Mouse (Mus musculus) testis, postnatal 10 days (tissue): ENCODE data around the gene Nfib.

Experiments
- DNase-seq: peaks from one replicate; pipeline ENCODE4 v3.0.0; 2021; ENCODE audit warnings: low spot score

Gene Nfib

DNA sequence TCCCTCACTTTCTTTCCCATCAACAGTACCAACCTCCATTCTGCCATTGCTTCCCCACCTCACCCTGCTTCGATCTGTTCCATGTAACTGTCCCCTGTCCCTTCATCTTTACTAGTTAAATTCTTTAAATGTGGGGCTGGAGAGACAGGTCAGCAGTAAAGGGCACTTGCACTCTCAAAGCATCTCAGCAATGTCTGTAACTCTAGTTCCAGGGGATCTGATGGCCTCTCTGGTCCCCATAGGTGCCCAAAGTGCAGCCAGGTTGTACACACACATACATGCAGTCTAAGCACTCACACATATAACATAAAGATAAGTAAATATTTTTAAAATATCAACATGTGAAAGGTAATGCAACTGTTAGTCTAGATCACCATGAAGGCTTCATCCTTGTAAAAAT is 356.5 kb downstream of the Nfib start:
- no peak for DNase-seq

DNA sequence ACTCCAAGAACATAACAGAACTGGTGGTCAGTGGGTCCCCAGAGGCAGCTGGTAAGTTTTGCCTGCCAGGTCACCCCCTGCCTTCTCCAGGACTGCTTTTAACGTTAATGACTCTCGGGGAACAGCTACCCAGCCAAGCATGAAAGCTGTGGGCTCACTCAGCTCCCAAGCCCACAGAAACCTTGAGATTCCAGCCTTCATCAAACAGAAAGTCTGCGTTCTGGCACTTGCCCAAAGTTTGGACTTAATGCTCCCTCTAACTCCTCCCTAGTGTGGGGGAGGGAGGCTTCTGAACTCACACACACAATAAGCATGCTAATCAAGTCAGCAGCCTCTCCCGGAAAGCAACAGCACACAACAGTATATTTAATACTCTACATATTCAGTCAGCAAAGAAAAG is 360.8 kb downstream of the Nfib start:
- peak; percentile 81 for DNase-seq

DNA sequence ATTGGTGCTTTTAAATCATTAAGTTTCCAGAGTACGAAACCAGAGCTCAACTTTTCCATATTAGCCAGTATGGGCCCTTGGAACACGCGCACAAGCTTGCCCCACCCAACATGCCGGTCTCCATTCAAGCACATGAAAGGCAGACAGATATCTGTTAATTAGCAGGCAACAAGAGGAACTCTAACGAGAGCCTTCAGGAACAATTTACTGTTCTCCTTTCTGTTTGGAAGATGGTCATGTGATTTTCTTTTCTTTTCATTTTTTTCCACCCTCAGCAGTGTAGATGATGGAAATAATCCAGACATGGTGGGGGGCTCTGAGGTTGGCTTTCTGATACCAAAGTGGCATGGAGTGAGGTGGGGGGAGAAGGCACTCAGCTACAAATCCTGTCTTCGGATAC is 361.3 kb downstream of the Nfib start:
- no peak for DNase-seq

DNA sequence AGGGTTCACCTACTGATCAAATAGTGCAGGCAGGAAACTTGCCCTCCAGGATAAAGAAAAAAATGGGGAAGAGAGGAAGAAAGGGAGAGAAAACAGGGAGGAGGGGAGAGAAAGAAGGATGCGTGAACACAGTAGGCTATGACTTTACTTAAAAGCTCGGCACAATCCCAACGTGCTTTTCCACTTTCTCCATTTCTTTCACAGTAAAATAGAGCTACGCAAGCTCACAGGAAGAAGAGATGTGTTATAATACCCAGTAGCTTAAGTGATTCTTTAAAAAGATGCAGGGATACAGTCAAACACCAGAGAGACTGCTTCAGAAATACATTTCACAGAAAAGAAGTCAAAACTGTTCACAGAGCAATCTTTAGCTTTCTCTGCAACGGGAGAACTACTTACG is 366.6 kb downstream of the Nfib start:
- DNase-seq, result no peak

DNA sequence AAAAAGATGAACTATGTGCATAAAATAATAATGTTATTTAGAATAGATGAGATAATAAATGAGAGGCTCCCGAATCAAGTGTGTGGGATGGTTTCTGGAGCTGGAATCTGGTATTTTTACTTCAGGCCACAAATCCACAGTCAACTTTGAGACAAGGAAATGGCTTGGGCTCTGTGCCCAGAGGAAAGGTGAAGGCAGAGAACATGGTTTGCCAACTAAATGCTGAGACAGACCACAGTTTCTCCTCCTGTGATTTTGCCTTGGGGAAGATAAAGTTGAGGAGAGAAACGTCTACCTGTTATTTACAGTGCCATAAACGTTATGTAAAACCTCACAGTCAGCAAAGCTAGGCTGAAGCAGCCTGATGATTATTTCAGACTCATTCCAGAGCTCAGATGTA is 367.1 kb downstream of the Nfib start:
- DNase-seq, result no peak

DNA sequence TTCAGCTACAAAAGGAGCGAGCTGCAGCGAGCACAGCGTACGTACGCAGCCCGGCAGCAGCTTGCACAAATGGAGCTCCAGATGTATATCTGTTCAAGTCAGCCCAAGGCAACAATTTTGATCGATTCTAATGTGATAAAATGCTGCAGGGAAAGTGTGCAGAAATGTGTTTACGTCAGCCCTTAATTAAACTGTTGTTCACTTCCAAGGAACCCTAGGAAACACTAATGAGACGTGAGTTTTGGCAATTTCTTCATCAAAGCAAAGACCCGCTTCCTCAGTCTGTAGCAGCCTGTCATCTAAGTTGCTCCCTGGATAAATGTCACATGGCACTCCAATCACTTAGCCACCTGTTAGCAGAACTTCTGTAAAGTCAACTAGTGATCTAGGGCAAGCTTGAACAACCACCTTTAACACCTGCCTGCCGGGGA is 368.6 kb downstream of the Nfib start:
- DNase-seq, result no peak

DNA sequence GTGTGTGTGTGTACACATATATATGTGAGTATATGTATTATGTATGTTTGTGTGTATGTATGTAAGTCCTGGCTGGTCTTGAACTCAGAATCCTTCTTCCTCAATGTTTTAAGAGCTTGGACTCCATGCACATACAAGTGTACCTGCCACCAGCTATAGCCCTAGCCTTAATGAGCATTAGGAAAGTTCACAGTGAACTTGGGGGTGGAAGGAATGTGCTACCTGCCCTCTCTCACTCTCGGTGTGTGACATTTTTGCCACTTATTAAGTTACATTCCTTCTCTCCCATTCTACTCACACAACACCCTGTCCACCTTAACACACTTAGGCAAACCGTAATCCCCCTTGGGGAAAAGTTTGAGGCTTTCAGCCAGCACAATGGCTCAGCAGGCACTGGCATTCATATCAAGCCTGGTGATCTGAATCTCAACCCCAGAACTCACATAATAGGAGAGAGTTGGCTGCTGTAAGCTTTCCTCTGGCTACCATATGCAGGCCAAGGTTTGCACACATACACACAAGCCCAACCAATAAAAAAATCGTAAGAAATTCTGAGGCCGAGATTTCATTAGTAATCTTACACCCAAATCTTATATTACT is 370.2 kb downstream of the Nfib start:
- DNase-seq, result no peak

DNA sequence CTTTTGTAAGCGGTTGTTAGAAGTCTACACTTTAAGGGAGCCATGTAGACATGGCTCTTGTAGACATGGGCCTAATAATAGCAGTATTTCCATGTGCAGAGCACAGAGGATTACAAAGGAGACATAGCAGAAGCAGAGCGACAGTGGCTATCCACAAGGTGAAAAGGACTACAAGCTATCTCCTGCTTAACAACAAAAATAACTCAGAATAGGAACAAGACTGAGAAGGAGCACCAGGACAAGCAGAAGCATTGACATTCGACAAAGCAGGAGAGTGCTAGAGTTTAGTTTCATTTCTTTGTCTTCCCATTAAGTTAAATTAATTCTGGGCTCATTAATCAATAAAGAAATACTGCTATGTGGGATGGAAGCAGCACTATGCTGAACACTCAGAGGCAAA is 372.1 kb downstream of the Nfib start:
- no peak for DNase-seq

DNA sequence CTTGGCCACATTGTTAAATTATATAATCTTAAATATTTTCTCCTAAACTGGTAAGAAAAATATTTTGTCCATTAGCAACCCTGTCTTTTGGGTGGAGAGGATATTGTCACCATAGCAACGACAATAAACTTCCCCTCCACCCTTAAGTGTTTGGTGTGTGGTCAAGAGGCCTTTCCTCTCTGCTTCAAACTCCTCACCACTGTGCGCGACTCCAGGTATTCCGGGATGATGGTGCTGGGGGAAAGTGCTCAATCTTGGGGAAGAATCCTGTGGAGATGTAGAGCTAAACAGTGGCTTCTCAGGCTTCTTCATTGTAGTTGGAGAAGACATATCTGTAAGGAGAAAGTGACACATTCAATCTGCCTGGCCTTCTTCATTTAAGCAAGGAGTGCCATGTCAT is 375.5 kb downstream of the Nfib start:
- DNase-seq, result no peak

DNA sequence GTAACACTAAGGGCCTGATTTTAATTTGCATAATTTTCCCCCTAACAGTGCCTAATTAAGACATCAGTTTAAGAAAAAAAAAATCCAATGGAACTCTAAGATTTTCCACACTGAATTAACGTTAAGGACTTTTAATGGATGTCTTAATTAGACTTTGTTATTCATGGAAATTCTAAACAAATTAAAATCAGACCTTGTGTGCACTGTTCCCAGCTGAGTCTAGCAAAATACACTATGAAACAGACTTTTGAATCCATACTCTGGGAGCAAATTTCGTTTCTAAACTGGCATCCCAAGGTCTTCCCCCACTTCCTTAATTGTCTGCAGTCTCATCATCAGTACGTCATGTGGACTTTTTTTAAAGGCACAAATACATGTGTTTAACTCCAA is 379.4 kb downstream of the Nfib start:
- no peak for DNase-seq

DNA sequence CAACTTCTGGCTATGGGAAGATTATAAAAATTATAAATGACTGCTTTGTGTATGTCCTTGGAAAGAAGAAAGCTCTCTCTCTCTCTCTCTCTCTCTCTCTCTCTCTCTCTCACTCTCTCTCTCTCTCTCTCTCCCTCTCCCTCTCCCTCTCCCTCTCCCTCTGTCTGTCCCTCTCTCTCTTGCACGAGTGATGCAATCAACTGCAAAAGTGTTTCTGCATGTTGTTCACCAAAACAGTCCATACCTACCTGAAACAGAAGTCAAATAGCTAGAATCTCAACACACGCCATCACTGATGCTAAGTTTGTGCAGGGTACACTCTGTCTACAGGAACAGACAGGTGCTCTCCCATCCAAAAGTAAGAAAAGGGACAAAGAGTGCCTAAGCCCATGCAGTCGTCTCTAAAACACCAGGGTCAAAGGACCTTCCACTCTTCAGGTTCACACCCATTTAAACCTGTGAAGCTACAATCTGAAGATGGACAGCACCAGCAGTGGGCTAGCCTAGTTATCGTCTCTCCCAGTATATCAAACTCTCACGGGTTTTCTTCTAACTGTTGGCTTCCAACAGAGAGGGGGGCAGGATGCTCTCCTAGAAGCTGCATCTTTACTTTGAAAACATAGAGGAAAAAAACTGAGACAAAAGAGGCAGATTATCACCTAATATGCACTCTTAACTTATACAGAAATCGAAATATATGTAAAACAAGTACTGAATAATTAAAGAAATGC is 380.0 kb downstream of the Nfib start:
- DNase-seq, result no peak

DNA sequence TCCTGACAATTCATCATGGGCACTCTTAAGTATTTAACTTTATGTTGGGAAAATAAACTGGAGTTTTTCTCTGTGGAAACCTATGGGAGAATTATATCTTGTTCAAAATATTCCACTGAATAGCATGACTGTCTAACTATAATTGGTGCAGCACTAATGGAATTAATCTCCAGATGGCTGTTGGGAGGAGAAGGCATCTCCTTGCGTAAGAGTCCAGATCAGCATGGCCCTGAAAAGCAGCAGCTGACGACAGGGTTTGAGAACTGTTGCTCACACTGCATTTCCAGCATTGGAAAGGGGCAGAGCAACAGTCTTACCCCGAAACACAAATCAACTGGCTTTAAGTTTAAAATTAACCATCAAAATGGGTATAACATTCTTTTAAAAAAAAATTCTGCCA is 380.6 kb downstream of the Nfib start:
- no peak for DNase-seq

DNA sequence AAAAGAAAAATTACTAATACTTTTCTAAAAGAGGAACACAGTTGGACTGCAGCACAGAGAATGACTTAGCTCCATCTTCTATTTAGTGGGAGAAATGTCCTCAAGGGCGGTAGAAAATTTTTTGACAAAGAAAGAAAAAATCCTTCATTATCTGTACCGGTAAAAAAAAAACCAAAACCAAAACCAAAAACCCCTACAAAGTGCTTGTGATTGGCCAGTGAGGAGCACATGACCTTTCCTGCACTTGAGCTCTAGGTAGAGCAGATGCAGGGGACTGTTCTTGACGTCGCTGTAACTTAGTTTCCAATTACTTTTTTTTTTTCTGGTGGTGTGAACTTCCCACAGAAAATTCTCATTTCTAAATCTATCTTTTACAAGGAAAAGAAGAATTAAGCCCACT is 384.5 kb downstream of the Nfib start:
- DNase-seq, result no peak

DNA sequence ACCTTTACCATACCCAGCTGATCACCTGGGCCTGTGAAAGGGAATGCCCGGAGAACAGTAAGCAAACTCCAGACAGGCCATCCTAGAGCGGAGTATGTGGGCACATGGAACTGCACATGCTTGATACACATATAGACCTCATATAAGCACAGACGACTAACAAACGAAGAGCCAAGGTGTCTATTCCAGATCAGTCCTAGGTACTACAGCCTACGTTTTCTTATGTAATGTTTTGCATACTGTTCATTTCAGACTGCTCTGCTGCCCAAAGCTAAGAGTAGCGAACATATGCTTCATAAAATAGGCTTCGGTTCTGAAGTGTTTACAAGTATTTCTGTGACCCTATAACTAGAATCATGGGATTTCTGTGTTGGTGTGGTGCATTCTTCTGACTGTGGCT is 386.2 kb downstream of the Nfib start:
- no peak for DNase-seq

DNA sequence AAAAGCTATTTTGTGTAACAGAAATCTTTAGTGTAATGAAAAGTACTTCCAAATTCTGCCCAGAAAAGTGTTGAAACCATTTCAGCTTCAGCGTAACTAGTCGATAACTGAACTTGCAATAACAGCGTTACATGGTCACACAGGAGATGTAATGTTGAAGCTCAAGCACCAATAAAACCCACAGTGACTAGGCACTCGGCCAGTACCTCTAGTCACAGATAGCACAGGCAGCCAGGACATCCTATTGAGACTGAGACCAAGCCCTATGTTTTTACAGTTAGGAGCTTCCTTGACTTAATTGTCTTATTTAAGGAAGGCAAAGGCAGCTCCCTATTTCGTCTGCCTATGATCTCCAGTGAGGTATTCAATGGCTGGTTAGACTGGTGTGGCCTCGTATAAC is 389.4 kb downstream of the Nfib start:
- no peak for DNase-seq

DNA sequence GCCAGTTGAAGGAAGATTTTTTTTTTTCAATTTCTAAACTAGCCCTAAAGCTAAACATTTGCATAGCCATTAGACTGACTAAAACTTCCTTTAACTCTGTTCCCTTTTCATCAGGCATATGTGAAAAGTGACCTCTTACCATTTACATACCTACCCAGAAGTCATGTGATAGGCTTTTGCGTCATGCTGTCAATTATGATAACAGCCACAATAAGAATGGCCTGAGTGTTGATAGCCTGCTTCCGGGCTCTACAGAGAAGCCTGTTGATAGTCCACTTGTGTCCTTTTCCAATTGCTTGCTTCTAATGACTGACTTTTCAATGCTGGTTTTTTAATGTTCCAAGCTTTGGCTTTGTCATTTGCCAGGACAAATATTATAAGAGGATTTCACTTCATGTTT is 389.8 kb downstream of the Nfib start:
- no peak for DNase-seq

DNA sequence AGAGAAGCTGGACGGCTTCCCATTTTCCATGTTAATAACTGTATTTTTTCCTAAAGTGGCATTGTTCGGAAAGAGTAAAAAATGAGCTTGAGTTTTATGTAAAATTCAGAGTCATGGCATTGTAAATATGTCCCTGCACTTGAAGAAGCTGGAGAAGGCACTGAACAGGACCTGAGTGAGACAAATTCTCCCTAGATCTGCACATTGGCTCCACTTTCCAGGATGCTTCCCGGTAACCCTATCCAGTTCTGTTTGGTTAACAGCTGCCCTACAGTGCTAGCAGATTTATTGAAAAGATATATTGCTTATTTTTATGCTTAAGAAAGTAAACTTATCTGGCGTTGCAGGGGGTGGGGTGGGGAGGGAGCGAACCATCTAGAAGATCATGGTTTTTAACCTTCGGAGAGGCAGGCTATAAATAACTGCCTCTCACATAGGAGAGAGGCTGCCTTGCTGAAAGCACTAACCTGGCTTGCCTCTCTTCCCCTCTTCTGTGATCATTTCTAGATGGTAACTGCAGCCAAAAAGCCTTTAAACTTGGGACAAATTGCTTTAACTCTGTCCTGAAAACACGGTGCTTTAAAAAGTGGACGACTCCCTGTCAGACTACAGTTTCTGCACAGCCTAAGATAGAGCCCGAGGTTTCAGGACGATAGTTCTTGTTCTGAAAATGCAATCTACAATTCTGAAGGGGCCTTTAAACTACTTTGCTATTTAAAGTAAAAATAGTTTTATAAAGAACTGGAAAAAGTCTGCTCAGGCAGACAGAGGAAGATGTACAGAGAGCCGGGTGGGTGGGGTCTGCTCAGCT is 394.4 kb downstream of the Nfib start:
- no peak for DNase-seq

DNA sequence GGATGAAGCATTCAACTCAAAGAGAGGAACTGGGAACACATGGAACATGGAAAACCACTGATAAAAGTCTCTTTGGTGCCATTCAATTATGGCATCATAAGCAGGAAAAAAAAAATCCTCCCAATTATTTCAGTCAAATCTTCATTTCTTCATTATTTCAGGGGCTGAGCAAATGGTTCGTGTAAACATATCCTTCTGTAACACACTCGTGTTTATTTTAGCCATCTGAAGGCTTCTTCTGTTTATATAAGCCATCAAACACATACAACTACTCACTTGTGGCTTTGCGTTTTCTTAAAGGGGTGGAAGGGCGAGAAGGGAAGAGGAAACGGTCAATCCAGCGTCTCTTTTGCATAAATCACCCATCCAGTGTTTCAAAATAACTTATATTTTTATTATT is 399.5 kb downstream of the Nfib start:
- DNase-seq, result no peak

DNA sequence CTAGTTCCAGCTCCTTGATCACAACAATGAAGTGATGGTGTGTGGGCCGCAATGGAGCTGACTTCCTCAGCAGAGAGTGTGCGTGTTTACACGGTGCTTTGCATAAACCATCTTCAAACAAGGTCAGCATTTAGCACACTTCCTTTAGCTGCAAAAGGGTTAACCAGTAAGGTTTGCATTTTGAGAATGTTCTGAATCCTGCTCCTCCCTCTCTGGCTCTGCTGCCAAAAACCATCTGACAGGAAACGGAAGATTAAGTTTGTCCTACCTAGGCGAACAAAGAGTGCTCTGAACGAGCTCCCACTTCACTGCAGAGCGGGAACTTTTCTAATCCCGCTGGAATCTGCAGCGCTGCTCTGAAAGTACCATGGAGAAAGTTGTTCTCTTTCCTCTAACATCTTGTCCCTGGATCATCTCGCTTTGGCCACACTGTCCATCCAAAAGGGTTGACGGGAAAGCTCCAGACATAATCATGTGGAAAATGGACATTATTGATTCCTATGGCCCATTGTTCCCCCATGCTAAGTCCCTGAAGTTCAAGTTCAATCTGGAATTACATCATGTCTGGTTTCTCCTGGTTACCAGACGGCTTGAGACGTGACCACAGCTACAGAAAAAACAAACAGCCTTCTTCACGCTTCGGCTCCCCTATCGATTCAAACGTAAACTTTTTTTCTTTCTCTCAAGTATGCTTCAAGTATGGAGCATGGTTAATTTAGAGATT is 401.2 kb downstream of the Nfib start:
- peak; percentile 49 for DNase-seq

DNA sequence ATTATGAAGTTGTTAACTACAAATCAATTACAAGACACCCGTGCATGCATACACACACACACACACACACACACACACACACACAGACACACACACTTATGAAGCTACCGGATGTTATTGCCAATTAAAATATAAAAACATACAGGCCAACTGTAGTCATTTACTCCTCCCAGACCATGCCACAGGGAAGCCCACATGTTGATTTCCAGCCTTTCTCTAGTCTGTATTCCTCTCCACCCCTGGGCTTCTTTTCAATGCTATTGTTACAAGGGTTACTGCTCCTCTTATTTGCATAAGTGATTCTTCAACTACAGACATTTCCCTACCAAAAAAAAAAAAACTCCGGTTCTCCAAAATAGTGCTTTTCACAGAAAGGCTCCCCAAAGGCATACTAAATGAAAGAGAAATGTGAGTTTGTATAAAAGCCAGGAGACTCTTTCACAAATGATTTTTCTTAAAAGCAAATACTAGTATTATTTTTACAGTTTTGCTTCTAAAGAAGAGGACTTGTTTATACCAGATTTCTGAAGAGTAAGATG is 402.1 kb downstream of the Nfib start:
- no peak for DNase-seq

DNA sequence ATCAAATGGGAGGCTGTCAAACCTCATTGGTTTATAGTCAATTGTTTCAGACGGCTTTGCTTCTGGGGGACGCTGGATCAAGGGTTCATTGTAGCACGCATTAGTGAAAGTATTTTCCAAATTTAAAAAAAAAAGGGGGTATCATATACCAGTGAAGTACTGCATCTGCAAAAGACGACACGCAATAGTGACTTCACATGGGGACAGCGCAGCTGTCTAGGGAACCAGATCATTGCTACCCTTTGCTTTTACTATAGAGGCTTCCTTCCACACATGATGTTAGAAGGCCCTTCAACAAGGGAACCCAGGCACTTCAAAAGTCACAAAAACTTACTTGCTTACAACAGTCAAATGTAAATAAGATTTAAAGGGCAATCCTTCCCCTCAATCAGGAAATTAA is 402.6 kb downstream of the Nfib start:
- no peak for DNase-seq

DNA sequence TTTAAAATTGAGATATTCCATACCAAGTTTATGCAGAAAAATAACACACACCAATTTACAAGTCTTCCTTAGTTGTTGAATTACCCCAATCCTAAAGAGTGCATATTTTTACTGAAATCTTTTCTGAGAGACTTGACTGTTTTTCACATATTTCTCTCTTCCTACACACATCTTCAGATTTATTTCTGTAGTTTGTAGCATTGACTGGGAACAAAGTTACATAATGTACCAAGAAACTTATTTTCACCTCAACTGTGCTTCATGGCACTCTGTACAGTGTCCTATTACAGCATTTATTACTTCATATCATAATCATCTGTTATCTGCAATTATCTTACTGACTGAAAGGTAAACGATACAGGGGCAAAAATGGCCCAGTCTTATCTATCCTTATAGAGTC is 406.9 kb downstream of the Nfib start:
- no peak for DNase-seq
